Mouse (Mus musculus) erythroblast, embryonic 14.5 days (primary cell): ENCODE data around the gene D17Wsu92e. TPM values are rescaled to one million over a fixed set of nuclear protein-coding genes. Genes with fewer than 3 reads are reported as not detected.
A peak's percentile ranks its signal among the peaks of the same experiment; 100 is the strongest.

ENCODE experiments used
- H3K27me3 ChIP-seq: 2 replicates; pipeline ENCODE4 v1.6.1; 2012; ENCODE audit warnings: inconsistent platforms; ENCODE audit not compliant: control insufficient read depth
- H3K36me3 ChIP-seq: 2 replicates; pipeline ENCODE4 v1.6.1; 2012; ENCODE audit warnings: mild to moderate bottlenecking, inconsistent platforms; ENCODE audit not compliant: control insufficient read depth
- H3K4me1 ChIP-seq: 2 replicates; pipeline ENCODE4 v1.6.1; 2012; ENCODE audit warnings: inconsistent platforms; ENCODE audit not compliant: control insufficient read depth
- H3K4me3 ChIP-seq: replicated peaks from 2 replicates; pipeline ENCODE3; 2012; ENCODE audit warnings: moderate library complexity, mild to moderate bottlenecking, inconsistent platforms
- H3K9me3 ChIP-seq: 2 replicates; pipeline ENCODE4 v1.6.1; 2012; ENCODE audit warnings: low read length, inconsistent platforms, mixed read lengths; ENCODE audit not compliant: control insufficient read depth
- GATA1 ChIP-seq: IDR thresholded peaks from 2 replicates; pipeline ENCODE4 v1.6.1; 2012; ENCODE audit warnings: low read length, inconsistent platforms, mixed read lengths
- TAL1 ChIP-seq: IDR thresholded peaks from 3 replicates; pipeline ENCODE4 v1.6.1; 2012; ENCODE audit warnings: low read length, inconsistent platforms, mixed read lengths
- polyA plus RNA-seq: library from polyadenylated mRNA; stranded (reverse); fragments of >175 nt; gene quantifications from 2 replicates; pipeline ENCODE4 v1.2.3, GENCODE M21; 2012

Gene D17Wsu92e
- polyA plus RNA-seq, 1 experiment = 13.7 TPM

- TF ChIP-seq GATA1 (peak; percentile 8; the same call in 1 of the 2 replicates), TAL1 (peak; percentile 56)
- Histone ChIP-seq H3K4me3 (peak overlapping the region; percentile 64), H3K9me3 (no peaks in the 10 kb centered on the region), H3K36me3 (peaks cover 88% of the 10 kb centered on the region), H3K4me1 (peaks cover 74% of the 10 kb centered on the region), H3K27me3 (no peaks in the 10 kb centered on the region)
Measured at GRCm38 (mm10) chr17:27778671-27779355, 41.6 kb downstream of the D17Wsu92e start.

- Histone ChIP-seq H3K4me1 (peaks cover 82% of the 10 kb centered on the region), H3K4me3 (peak overlapping the region; percentile 64), H3K27me3 (no peaks in the 10 kb centered on the region), H3K36me3 (peaks cover 90% of the 10 kb centered on the region), H3K9me3 (no peaks in the 10 kb centered on the region)
- TF ChIP-seq GATA1 (no peak), TAL1 (peak; percentile 42; the same call in 2 of the 3 replicates)
Measured at GRCm38 (mm10) chr17:27777823-27778222, 42.6 kb downstream of the D17Wsu92e start.

- no peak for TF ChIP-seq GATA1
- Histone ChIP-seq H3K36me3 (peaks cover 88% of the 10 kb centered on the region), H3K27me3 (no peaks in the 10 kb centered on the region), H3K4me1 (peaks cover 80% of the 10 kb centered on the region), H3K9me3 (no peaks in the 10 kb centered on the region), H3K4me3 (no peak overlapping the region)
Measured at GRCm38 (mm10) chr17:27774198-27774597, 46.2 kb downstream of the D17Wsu92e start.

GRCm38 (mm10) chr17:27771616-27772015 is 48.8 kb downstream of the D17Wsu92e start:
- Histone ChIP-seq H3K27me3 (no peaks in the 10 kb centered on the region), H3K9me3 (no peaks in the 10 kb centered on the region), H3K4me1 (peaks cover 59% of the 10 kb centered on the region), H3K4me3 (no peak overlapping the region), H3K36me3 (peaks cover 89% of the 10 kb centered on the region)
- TF ChIP-seq TAL1 = no peak
- no peak for TF ChIP-seq GATA1

GRCm38 (mm10) chr17:27768817-27769542 is 51.5 kb downstream of the D17Wsu92e start:
- Histone ChIP-seq H3K36me3 (peaks cover 89% of the 10 kb centered on the region), H3K4me1 (peaks cover 33% of the 10 kb centered on the region), H3K4me3 (no peak overlapping the region), H3K9me3 (peaks cover 17% of the 10 kb centered on the region), H3K27me3 (no peaks in the 10 kb centered on the region; the same call in 1 of the 2 replicates)
- TF ChIP-seq TAL1 (no peak), GATA1 (no peak)

GRCm38 (mm10) chr17:27767543-27767942 is 52.9 kb downstream of the D17Wsu92e start:
- peaks cover 17% of the 10 kb centered on the region for H3K9me3 ChIP-seq
- peaks cover 89% of the 10 kb centered on the region for H3K36me3 ChIP-seq
- H3K27me3 ChIP-seq = no peaks in the 10 kb centered on the region; the same call in 1 of the 2 replicates
- no peak for TF ChIP-seq TAL1
- no peak for TF ChIP-seq GATA1
- H3K4me3 ChIP-seq = no peak overlapping the region
- H3K4me1 ChIP-seq = peaks cover 19% of the 10 kb centered on the region

GRCm38 (mm10) chr17:27767120-27767519 is 53.3 kb downstream of the D17Wsu92e start:
- Histone ChIP-seq H3K27me3 (no peaks in the 10 kb centered on the region; the same call in 1 of the 2 replicates), H3K9me3 (peaks cover 17% of the 10 kb centered on the region), H3K36me3 (peaks cover 88% of the 10 kb centered on the region), H3K4me1 (peaks cover 18% of the 10 kb centered on the region), H3K4me3 (no peak overlapping the region)
- TF ChIP-seq TAL1 (no peak), GATA1 (no peak)

GRCm38 (mm10) chr17:27765066-27765465 is 55.4 kb downstream of the D17Wsu92e start:
- peaks cover 97% of the 10 kb centered on the region for H3K36me3 ChIP-seq

GRCm38 (mm10) chr17:27764453-27764852 is 56.0 kb downstream of the D17Wsu92e start:
- no peak overlapping the region for H3K4me3 ChIP-seq
- peaks cover 8% of the 10 kb centered on the region for H3K4me1 ChIP-seq
- H3K9me3 ChIP-seq = peaks cover 17% of the 10 kb centered on the region
- peaks cover 97% of the 10 kb centered on the region for H3K36me3 ChIP-seq
- TF ChIP-seq GATA1 = no peak
- TF ChIP-seq TAL1 = no peak
- no peaks in the 10 kb centered on the region; the same call in 1 of the 2 replicates for H3K27me3 ChIP-seq

More at GRCm38 (mm10) chr17:27765066-27765465, 55.4 kb downstream of the D17Wsu92e start:
- Histone ChIP-seq H3K27me3 (no peaks in the 10 kb centered on the region; the same call in 1 of the 2 replicates), H3K9me3 (peaks cover 17% of the 10 kb centered on the region), H3K4me1 (peaks cover 14% of the 10 kb centered on the region), H3K4me3 (no peak overlapping the region)
- TF ChIP-seq GATA1 (no peak), TAL1 (no peak)
